Mouse (Mus musculus) megakaryocyte, embryonic 14.5 days (primary cell): ENCODE data around the gene Fnip2.

Source experiments
- FLI1 ChIP-seq: IDR thresholded peaks from 2 replicates; pipeline ENCODE4 v1.6.1; 2012; ENCODE audit warnings: low read length, inconsistent platforms, mixed read lengths
- GATA1 ChIP-seq: IDR thresholded peaks from 3 replicates; pipeline ENCODE4 v1.6.1; 2012; ENCODE audit warnings: mixed read lengths, low read length, inconsistent platforms, borderline replicate concordance

DNA sequence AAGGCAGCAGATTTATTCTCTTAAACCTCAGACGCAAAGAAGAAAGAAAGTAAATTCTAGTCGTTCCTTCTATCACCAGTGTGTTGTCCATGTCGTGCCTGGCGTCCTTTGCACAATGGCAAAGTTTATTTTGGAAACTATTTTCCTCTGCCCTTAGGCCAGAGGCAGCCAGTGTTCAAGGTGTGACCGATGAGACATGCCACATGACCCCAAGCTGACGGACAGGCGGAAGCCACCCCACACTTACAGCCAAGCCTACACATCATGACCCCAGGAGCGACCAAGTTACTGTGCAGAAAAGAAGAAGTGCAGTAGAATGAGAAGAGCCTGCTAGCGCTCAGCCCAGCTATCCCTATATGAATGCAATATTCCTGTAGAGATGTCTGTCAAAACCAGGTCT lies 47.7 kb downstream of the Fnip2 start:
- no peak for TF ChIP-seq GATA1
- no peak for TF ChIP-seq FLI1
